In genomic region chr12:89310200-89310599, GRCm38 (mm10) we compare ENCODE assay signal across 10 mouse cellular contexts.
"Had no signal": no experiment of that assay in that cellular context is flagged by ENCODE, and none has a peak within 500 bp of the region (broad histone marks: within the 10 kb centered on the region; RNA-seq: fewer than 3 reads in every experiment).

No protein-coding gene starts in this region.

- DNase-seq: lung, adult 18-20 months; lung, embryonic 14.5 days; lung, postnatal 10 days; lung, postnatal 4 days; midbrain, embryonic 14.5 days; retina, postnatal 1 day; right cerebral cortex, postnatal 25 days; thymus, adult 2 months; thymus, postnatal 25 days; thymus, postnatal 4 days had no signal
